Mouse (Mus musculus) testis, adult 2 months (tissue): ENCODE results near the gene Col1a1.

Source experiments
- CTCF ChIP-seq: fragments of 200-500 bp; IDR thresholded peaks from 2 replicates; pipeline ENCODE4 v1.5.1; 2012; ENCODE audit warnings: low read depth, mild to moderate bottlenecking, inconsistent platforms, low read length, moderate library complexity; ENCODE audit not compliant: control insufficient read depth, insufficient read depth, insufficient replicate concordance
- POLR2A ChIP-seq: fragments of 200-500 bp; IDR thresholded peaks from 2 replicates; pipeline ENCODE4 v1.6.1; 2012; ENCODE audit warnings: low read depth, mild to moderate bottlenecking, inconsistent platforms, low read length, moderate library complexity; ENCODE audit not compliant: control insufficient read depth

DNA sequence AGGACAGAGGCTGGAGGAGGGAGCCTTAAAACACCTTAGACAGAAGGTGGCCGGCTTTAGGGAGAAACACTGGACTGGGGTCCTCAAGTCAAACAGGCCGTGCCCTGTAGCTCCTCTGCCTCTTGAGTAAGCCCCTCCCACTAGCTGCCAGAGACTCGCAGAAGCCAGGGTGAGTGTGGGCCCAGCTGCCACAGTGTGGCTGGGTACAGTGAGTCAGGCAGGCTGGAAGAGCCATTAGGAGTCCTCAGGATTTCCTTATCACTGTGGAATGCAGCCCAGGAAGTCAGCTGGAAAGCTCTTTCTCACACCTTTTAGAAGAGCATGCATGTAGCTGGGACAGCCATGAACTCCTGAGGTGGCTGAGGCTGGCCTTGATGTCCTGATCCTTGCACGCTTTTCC, 19.5 kb upstream of the Col1a1 start:
- TF ChIP-seq CTCF, result no peak
- TF ChIP-seq POLR2A, result no peak
